Mouse (Mus musculus) ES-E14 (cell line): ENCODE results near the gene Adarb2. TPM values are rescaled to one million over a fixed set of nuclear protein-coding genes. Genes with fewer than 3 reads are reported as not detected.

ENCODE experiments used
- DNase-seq: peaks from one replicate; pipeline ENCODE4 v3.0.0-alpha.2; 2013; ENCODE audit warnings: low read depth, low spot score
- H3K27ac ChIP-seq: 2 replicates; pipeline ENCODE4 v1.5.1; 2012; ENCODE audit warnings: low read depth, mild to moderate bottlenecking, low read length, moderate library complexity, mixed read lengths; ENCODE audit not compliant: poor library complexity, insufficient read depth, severe bottlenecking
- H3K36me3 ChIP-seq: 2 replicates; pipeline ENCODE4 v1.6.1; 2012; ENCODE audit warnings: mild to moderate bottlenecking, low read length, moderate library complexity, mixed read lengths; ENCODE audit not compliant: control insufficient read depth, poor library complexity, insufficient read depth, severe bottlenecking
- H3K4me1 ChIP-seq, 2 experiments: fragments of 150-350 bp in 1 of 2; sonication (generic) in 1 of 2; 2 replicates each; pipeline ENCODE4 v1.6.1; 2012; ENCODE audit warnings: low read length in 2 of 2, mild to moderate bottlenecking in 1 of 2, mixed read lengths in 1 of 2; ENCODE audit not compliant: control insufficient read depth in 2 of 2, insufficient read depth in 2 of 2, poor library complexity in 1 of 2
- H3K4me3 ChIP-seq, 2 experiments: fragments of 150-350 bp in 1 of 2; sonication (generic) in 1 of 2; 2 replicates each; pipeline ENCODE4 v1.5.1; 2012; ENCODE audit warnings: low read length in 2 of 2, low read depth in 1 of 2, mild to moderate bottlenecking in 1 of 2, mixed read lengths in 1 of 2; ENCODE audit not compliant: insufficient read depth in 1 of 2, poor library complexity in 1 of 2, severe bottlenecking in 1 of 2
- H3K9ac ChIP-seq: 2 replicates; pipeline ENCODE4 v1.6.1; 2012; ENCODE audit warnings: low read depth, mild to moderate bottlenecking, low read length, mixed read lengths; ENCODE audit not compliant: poor library complexity, insufficient read depth, severe bottlenecking
- H3K9me3 ChIP-seq: fragments of 150-350 bp; sonication (generic); 2 replicates; pipeline ENCODE4 v1.6.1; 2012; ENCODE audit warnings: low read depth, mild to moderate bottlenecking, low read length; ENCODE audit not compliant: control insufficient read depth, insufficient read depth
- CHD2 ChIP-seq: IDR thresholded peaks from 2 replicates; pipeline ENCODE4 v1.6.1; 2014; ENCODE audit warnings: mild to moderate bottlenecking, low read depth, low read length, inconsistent platforms
- HCFC1 ChIP-seq: IDR thresholded peaks from 2 replicates; pipeline ENCODE4 v1.6.1; 2012; ENCODE audit warnings: low read length, inconsistent platforms, borderline replicate concordance; ENCODE audit not compliant: insufficient read depth
- MAFK ChIP-seq: IDR thresholded peaks from 2 replicates; pipeline ENCODE4 v1.6.1; 2014; ENCODE audit warnings: mild to moderate bottlenecking, low read depth, low read length, inconsistent platforms; ENCODE audit not compliant: insufficient read depth
- ZC3H11A ChIP-seq: IDR thresholded peaks from 2 replicates; pipeline ENCODE4 v1.6.1; 2012; ENCODE audit warnings: low read depth, mild to moderate bottlenecking, inconsistent platforms, low read length, borderline replicate concordance
- ZNF384 ChIP-seq: IDR thresholded peaks from 2 replicates; pipeline ENCODE4 v1.6.1; 2012; ENCODE audit warnings: low read depth, low read length, inconsistent platforms
- in situ Hi-C, 2 experiments: fragments of 600-800 bp; cut with MboI; formaldehyde crosslinking; loops; one replicate each; pipeline ENCODE4 v1.15.1; 2025; ENCODE audit warnings: low sequenced_read_pairs in 2 of 2, inconsistent platforms in 1 of 2; ENCODE audit not compliant: unreplicated experiment in 2 of 2
- total RNA-seq: library from RNA; depleted of rRNA; stranded (reverse); fragments of 300-350 nt; gene quantifications from 2 replicates; pipeline ENCODE4 v1.2.3, GENCODE M21; 2012

Adarb2 gene
- total RNA-seq, 1 experiment = 0.27 TPM

DNA sequence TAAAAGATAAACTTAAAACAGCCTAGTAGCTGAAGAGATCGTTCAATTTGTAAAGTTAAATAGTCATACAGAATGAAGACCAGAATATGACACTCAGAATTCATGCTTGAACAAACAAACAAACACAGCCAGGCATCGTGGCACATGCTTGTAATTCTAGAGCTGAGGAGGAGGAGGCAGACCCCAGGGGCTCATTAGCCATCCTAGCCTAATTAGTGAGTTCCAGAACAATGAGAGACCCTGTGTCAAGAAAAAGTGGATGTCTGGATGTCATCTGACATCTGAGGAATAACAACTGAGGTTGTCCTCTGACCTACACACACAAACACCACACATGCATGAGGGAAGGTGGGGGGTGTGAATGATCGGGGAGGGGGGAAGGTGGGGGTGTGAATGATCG lies 498.3 kb downstream of the Adarb2 start:
- no peak for TF ChIP-seq MAFK
- TF ChIP-seq ZC3H11A = no peak
- TF ChIP-seq HCFC1 = no peak
- TF ChIP-seq ZNF384 = no peak
- TF ChIP-seq CHD2 = no peak
- H3K36me3 ChIP-seq = no peaks in the 10 kb centered on the region
- in situ Hi-C loops = no loop called here
- H3K4me1 ChIP-seq = no peaks in the 10 kb centered on the region
- no peak overlapping the region for H3K27ac ChIP-seq
- no peak overlapping the region for H3K4me3 ChIP-seq
- no peak for DNase-seq
- H3K9me3 ChIP-seq = no peaks in the 10 kb centered on the region
- H3K9ac ChIP-seq = no peak overlapping the region

GRCm38 (mm10) chr13:8705296-8705695 lies 502.6 kb downstream of the Adarb2 start:
- Histone ChIP-seq H3K36me3 (no peaks in the 10 kb centered on the region), H3K9me3 (no peaks in the 10 kb centered on the region), H3K4me3 (no peak overlapping the region), H3K27ac (no peak overlapping the region), H3K9ac (no peak overlapping the region), H3K4me1 (no peaks in the 10 kb centered on the region)
- in situ Hi-C loops = no loop called here
- no peak for DNase-seq
- TF ChIP-seq MAFK (no peak), HCFC1 (no peak), ZNF384 (no peak), ZC3H11A (no peak), CHD2 (no peak)

DNA sequence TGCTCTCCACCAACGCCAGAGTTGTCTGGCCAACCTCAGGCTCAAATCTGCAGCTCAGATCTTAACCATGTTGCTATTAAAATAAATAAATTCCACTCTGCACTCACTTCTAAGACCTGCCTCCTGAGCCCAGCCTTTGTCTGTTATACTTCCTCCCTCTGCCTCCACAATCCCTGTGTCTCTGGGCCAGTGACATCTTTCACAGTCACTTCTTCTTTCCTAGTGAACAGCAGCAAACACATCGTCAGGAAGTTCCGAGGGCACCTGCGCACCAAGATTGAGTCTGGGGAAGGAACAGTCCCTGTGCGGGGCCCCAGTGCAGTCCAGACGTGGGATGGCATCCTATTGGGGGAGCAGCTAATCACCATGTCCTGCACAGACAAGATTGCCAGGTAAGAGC lies 510.7 kb downstream of the Adarb2 start:
- Histone ChIP-seq H3K9ac (no peak overlapping the region), H3K4me3 (no peak overlapping the region), H3K36me3 (no peaks in the 10 kb centered on the region), H3K27ac (no peak overlapping the region), H3K4me1 (no peaks in the 10 kb centered on the region), H3K9me3 (no peaks in the 10 kb centered on the region)
- TF ChIP-seq CHD2 (no peak), MAFK (no peak), ZC3H11A (no peak), ZNF384 (no peak), HCFC1 (no peak)
- no peak for DNase-seq
- in situ Hi-C loops = no loop called here

DNA sequence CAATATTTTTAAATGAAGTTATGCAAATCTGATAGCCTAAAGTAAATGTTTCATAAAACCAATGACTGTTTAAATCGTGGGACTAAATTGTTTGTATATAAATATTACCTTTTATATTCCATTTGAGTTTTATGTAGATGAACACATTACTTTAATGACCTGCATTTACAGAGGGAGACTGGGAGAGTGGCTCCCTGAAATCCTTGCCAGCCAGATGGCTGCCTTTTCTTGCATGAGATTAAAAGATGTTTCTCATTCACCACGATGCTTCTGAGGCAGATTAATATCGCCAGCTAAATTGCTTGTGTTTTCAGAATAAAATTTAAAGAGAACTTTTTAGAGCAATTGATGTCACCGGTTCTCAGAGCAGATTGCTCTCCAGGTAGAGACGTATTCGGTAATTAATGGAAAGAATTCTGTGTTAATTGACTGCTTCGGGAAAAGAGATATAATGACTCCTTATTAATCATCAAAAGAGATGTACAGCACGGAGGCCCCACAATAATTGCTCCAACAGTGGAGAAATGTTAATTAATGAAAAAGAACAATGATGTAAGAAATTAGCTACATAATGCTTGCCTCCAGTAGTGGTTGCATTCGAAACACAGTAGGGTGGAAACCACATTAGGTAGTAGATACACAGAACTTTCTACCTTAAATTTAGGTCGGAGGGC lies 527.4 kb downstream of the Adarb2 start:
- no peaks in the 10 kb centered on the region for H3K4me1 ChIP-seq
- H3K27ac ChIP-seq = no peak overlapping the region
- H3K36me3 ChIP-seq = no peaks in the 10 kb centered on the region
- H3K9ac ChIP-seq = no peak overlapping the region
- in situ Hi-C loops = no loop called here
- no peaks in the 10 kb centered on the region for H3K9me3 ChIP-seq
- TF ChIP-seq ZC3H11A (no peak), CHD2 (no peak), MAFK (no peak), HCFC1 (no peak), ZNF384 (no peak)
- no peak overlapping the region for H3K4me3 ChIP-seq
- DNase-seq = no peak
